Comparison of ENCODE assay signal across 23 mouse cellular contexts in the genomic region with DNA sequence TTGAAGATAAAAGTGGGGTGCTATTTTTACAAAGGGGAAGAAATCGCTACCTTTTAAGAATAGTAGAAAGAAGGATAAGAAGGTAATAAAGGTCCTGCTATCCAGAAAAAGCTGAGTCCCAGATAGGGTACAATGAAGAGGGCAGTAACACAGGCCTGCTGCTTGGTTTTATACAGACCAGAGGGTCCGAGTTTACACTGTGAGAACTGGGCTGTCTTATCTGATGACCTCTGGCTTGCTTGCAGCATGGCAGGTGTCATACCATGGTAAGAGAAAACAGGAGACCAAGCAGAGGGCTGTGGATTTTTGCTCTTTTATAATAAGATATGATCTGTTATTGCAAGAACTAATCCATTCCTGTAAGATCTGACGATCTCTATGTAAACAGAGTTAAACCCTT.
DNase-seq lines count a peak whose midpoint lies in the region; ATAC-seq and TF ChIP-seq lines count a peak whose summit lies in the region.
"Had no signal": no experiment of that assay in that cellular context is flagged by ENCODE, and none has a peak within 500 bp of the region (broad histone marks: within the 10 kb centered on the region; RNA-seq: fewer than 3 reads in every experiment).

No protein-coding gene starts in this region.

- no peak for TF ChIP-seq POLR2A in liver, adult 2 months (IDR thresholded peaks at IDR 0.05; ENCODE audit: extremely low read depth, insufficient read depth, low read length)

- WGBS in liver, adult 2 months, result 47% methylated on average over 3 of the region's 3 CpGs
- 54% methylated on average over 3 of the region's 3 CpGs for WGBS in liver, embryonic 11.5 days
- WGBS in liver, embryonic 13.5 days (ENCODE audit: insufficient replicate concordance), result 56% methylated on average over 3 of the region's 3 CpGs

- H3K4me3 ChIP-seq in liver, adult 2 months (ENCODE audit: insufficient read depth, low read depth, low read length), result no peak overlapping the region
- H3K4me3 ChIP-seq in liver, embryonic 11.5 days (ENCODE audit: low read depth, low read length), result no peak overlapping the region
- H3K4me3 ChIP-seq in liver, embryonic 13.5 days (replicated peaks), result no peak overlapping the region
- H3K4me3 ChIP-seq: embryonic facial prominence, embryonic 10.5 days; embryonic facial prominence, embryonic 12.5 days; forebrain, embryonic 13.5 days; forebrain, embryonic 15.5 days had no signal

- H3K9ac ChIP-seq in liver, adult 2 months (ENCODE audit: low read depth, low read length), result no peak overlapping the region
- no peak overlapping the region for H3K9ac ChIP-seq in liver, embryonic 11.5 days (ENCODE audit: low read depth, low read length)
- H3K9ac ChIP-seq in liver, embryonic 13.5 days, result no peak overlapping the region
- H3K9ac ChIP-seq: embryonic facial prominence, embryonic 12.5 days; forebrain, embryonic 13.5 days; forebrain, embryonic 15.5 days had no signal

- no peaks in the 10 kb centered on the region for H3K27me3 ChIP-seq in liver, adult 2 months (ENCODE audit: control insufficient read depth, insufficient read depth, low read length)
- H3K27me3 ChIP-seq in liver, embryonic 11.5 days (replicated peaks; ENCODE audit: control insufficient read depth, insufficient read depth, low read length), result no peaks in the 10 kb centered on the region
- no peaks in the 10 kb centered on the region for H3K27me3 ChIP-seq in liver, embryonic 13.5 days
- H3K27me3 ChIP-seq: CH12.LX; embryonic facial prominence, embryonic 12.5 days; forebrain, embryonic 13.5 days; forebrain, embryonic 15.5 days; Patski had no signal

- H3K27ac ChIP-seq in liver, adult 2 months (replicated peaks; ENCODE audit: insufficient read depth, low read depth, low read length), result no peak overlapping the region
- no peak overlapping the region for H3K27ac ChIP-seq in liver, embryonic 11.5 days (ENCODE audit: low read depth, low read length)
- no peak overlapping the region for H3K27ac ChIP-seq in liver, embryonic 13.5 days
- H3K27ac ChIP-seq: embryonic facial prominence, embryonic 10.5 days; embryonic facial prominence, embryonic 12.5 days; forebrain, embryonic 13.5 days; forebrain, embryonic 15.5 days had no signal

- no peaks in the 10 kb centered on the region for H3K36me3 ChIP-seq in liver, adult 2 months (ENCODE audit: control insufficient read depth, insufficient read depth, low read length)
- no peaks in the 10 kb centered on the region for H3K36me3 ChIP-seq in liver, embryonic 11.5 days (ENCODE audit: control insufficient read depth, insufficient read depth, low read length)
- H3K36me3 ChIP-seq in liver, embryonic 13.5 days, result no peaks in the 10 kb centered on the region
- H3K36me3 ChIP-seq: embryonic facial prominence, embryonic 10.5 days; embryonic facial prominence, embryonic 12.5 days; forebrain, embryonic 15.5 days; G1E had no signal

- H3K9me3 ChIP-seq in liver, embryonic 11.5 days (ENCODE audit: control insufficient read depth, low read length), result no peaks in the 10 kb centered on the region
- H3K9me3 ChIP-seq in liver, embryonic 13.5 days (replicated peaks), result no peaks in the 10 kb centered on the region
- H3K9me3 ChIP-seq: embryonic facial prominence, embryonic 10.5 days; embryonic facial prominence, embryonic 12.5 days; forebrain, embryonic 13.5 days; forebrain, embryonic 15.5 days; G1E had no signal

- no peak for TF ChIP-seq CTCF in liver, adult 2 months (IDR thresholded peaks at IDR 0.05; ENCODE audit: low read depth, low read length)

- H3K4me1 ChIP-seq in liver, adult 2 months (ENCODE audit: control insufficient read depth, insufficient read depth, low read length), result no peaks in the 10 kb centered on the region
- no peaks in the 10 kb centered on the region for H3K4me1 ChIP-seq in liver, embryonic 11.5 days (replicated peaks; ENCODE audit: control insufficient read depth, insufficient read depth, low read length)
- H3K4me1 ChIP-seq in liver, embryonic 13.5 days (replicated peaks), result no peaks in the 10 kb centered on the region
- H3K4me1 ChIP-seq: embryonic facial prominence, embryonic 10.5 days; embryonic facial prominence, embryonic 12.5 days; forebrain, embryonic 13.5 days; forebrain, embryonic 15.5 days had no signal

- no peak overlapping the region for H3K4me2 ChIP-seq in liver, embryonic 11.5 days
- H3K4me2 ChIP-seq in liver, embryonic 13.5 days, result no peak overlapping the region
- H3K4me2 ChIP-seq: embryonic facial prominence, embryonic 12.5 days; forebrain, embryonic 13.5 days; forebrain, embryonic 15.5 days had no signal

- DNase-seq in liver, adult 2 months (ENCODE audit: extremely low read depth, low read depth, low spot score), result peak; percentile 1
- DNase-seq in liver, embryonic 11.5 days (ENCODE audit: low spot score), result no peak
- DNase-seq in liver, embryonic 13.5 days, result no peak
- no peak for DNase-seq in liver
- no peak for DNase-seq in lung, postnatal 10 days
- DNase-seq: adrenal gland, adult 8-10 months; adrenal gland, postnatal 14 days; adrenal gland, postnatal 36 days; B cell, adult 2 months; cerebellum, adult 11-12 months; cerebellum, adult 2 months; cerebellum, adult 9-10 months; cerebellum, postnatal 10 days; cerebellum, postnatal 25 days had no signal

- no peaks in the 10 kb centered on the region for H3K79me2 ChIP-seq in liver, adult 2 months (ENCODE audit: control insufficient read depth, insufficient read depth, low read length)

- ATAC-seq in liver, embryonic 11.5 days (replicated peaks; ENCODE audit: low FRiP score), result no peak; the same call in 1 of the 2 replicates
- peak; percentile 59; the same call in 1 of the 2 replicates for ATAC-seq in liver, embryonic 13.5 days (ENCODE audit: low read depth)
- ATAC-seq: activated CD4-positive, CD25-positive, alpha-beta regulatory T cell, adult 4 months; CD4-positive, CD25-positive, alpha-beta regulatory T cell, adult 4 months; forebrain, embryonic 13.5 days; forebrain, embryonic 15.5 days; Patski had no signal
